Mouse (Mus musculus): ENCODE results near the gene Pxn. TPM values are rescaled to one million over a fixed set of nuclear protein-coding genes. Genes with fewer than 3 reads are reported as not detected.
"Not testable (repeated sequence)": the region's sequence is repeated elsewhere in the genome, so short reads cannot be mapped to it uniquely, and the experiment has no call there.

Pxn gene
- polyA plus RNA-seq, 1 experiment from 2014 or later: 14.4 TPM

- Histone ChIP-seq H3K4me2 (peak overlapping the region; percentile 76), H3K9me3 (replicated peaks; ENCODE audit: control insufficient read depth, low read length) (no peaks in the 10 kb centered on the region), H3K27ac (ENCODE audit: low read depth, low read length) (peak overlapping the region; percentile 100), H3K9ac (ENCODE audit: low read depth, low read length) (peak overlapping the region; percentile 89), H3K4me3 (ENCODE audit: low read depth, low read length) (peak overlapping the region; percentile 37), H3K36me3 (ENCODE audit: control insufficient read depth, insufficient read depth, low read length) (no peaks in the 10 kb centered on the region), H3K4me1 (ENCODE audit: control insufficient read depth, insufficient read depth, low read length) (peaks cover 10% of the 10 kb centered on the region), H3K27me3 (ENCODE audit: control insufficient read depth, insufficient read depth, low read length) (no peaks in the 10 kb centered on the region)
- 0% methylated on average over 50 of the region's 50 CpGs for WGBS (ENCODE audit: insufficient replicate concordance)
- peak; percentile 81 for ATAC-seq (replicated peaks; ENCODE audit: insufficient number of reproducible peaks, low FRiP score, low TSS enrichment)
Observed at GRCm38 (mm10) chr5:115489699-115490637, 16.5 kb upstream of the Pxn start.

- H3K4me3 ChIP-seq (ENCODE audit: low read depth, low read length): no peak overlapping the region
- H3K4me2 ChIP-seq: peak overlapping the region; percentile 33
Observed at GRCm38 (mm10) chr5:115490638-115491000, 15.9 kb upstream of the Pxn start.

DNA sequence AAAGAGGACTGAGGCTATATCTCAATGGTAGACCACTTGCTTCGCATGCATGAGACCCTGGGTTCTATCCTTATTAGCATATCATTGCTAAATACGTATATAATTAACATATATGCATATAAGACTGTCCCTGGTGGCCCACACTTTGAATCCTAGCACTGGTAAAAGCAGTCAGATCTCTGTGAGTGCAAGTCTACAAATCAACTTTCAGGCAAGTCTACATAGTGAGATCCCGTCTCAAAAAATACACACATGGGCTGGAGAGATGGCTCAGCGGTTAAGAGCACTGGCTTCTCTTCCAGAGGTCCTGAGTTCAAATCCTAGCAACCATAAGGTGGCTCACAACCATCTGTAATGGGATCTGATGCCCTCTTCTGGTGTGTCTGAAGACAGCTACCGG, 15.4 kb upstream of the Pxn start:
- Histone ChIP-seq H3K4me3 (ENCODE audit: low read depth, low read length) (no peak overlapping the region), H3K4me2 (peak overlapping the region; percentile 71), H3K36me3 (ENCODE audit: control insufficient read depth, insufficient read depth, low read length) (no peaks in the 10 kb centered on the region), H3K4me1 (ENCODE audit: control insufficient read depth, insufficient read depth, low read length) (peaks cover 10% of the 10 kb centered on the region), H3K27ac (ENCODE audit: low read depth, low read length) (no peak overlapping the region), H3K27me3 (ENCODE audit: control insufficient read depth, insufficient read depth, low read length) (no peaks in the 10 kb centered on the region), H3K9ac (ENCODE audit: low read depth, low read length) (no peak overlapping the region), H3K9me3 (replicated peaks; ENCODE audit: control insufficient read depth, low read length) (no peaks in the 10 kb centered on the region)
- 29% methylated on average over 5 of the region's 5 CpGs for WGBS (ENCODE audit: insufficient replicate concordance)
- no peak for ATAC-seq (replicated peaks; ENCODE audit: insufficient number of reproducible peaks, low FRiP score, low TSS enrichment)

More at GRCm38 (mm10) chr5:115490638-115491000, 15.9 kb upstream of the Pxn start:
- Histone ChIP-seq H3K4me1 (ENCODE audit: control insufficient read depth, insufficient read depth, low read length) (peaks cover 10% of the 10 kb centered on the region), H3K27ac (ENCODE audit: low read depth, low read length) (no peak overlapping the region; the same call in 1 of the 2 replicates), H3K9ac (ENCODE audit: low read depth, low read length) (no peak overlapping the region), H3K9me3 (replicated peaks; ENCODE audit: control insufficient read depth, low read length) (no peaks in the 10 kb centered on the region), H3K36me3 (ENCODE audit: control insufficient read depth, insufficient read depth, low read length) (no peaks in the 10 kb centered on the region), H3K27me3 (ENCODE audit: control insufficient read depth, insufficient read depth, low read length) (no peaks in the 10 kb centered on the region)
- no peak for ATAC-seq (replicated peaks; ENCODE audit: insufficient number of reproducible peaks, low FRiP score, low TSS enrichment)
- 15% methylated on average over 8 of the region's 8 CpGs for WGBS (ENCODE audit: insufficient replicate concordance)

- H3K36me3 ChIP-seq (ENCODE audit: control insufficient read depth, insufficient read depth, low read length): no peaks in the 10 kb centered on the region
- peaks cover 10% of the 10 kb centered on the region for H3K4me1 ChIP-seq (ENCODE audit: control insufficient read depth, insufficient read depth, low read length)
- peak overlapping the region; percentile 56; the same call in 1 of the 2 replicates for H3K9ac ChIP-seq (ENCODE audit: low read depth, low read length)
- 0 out of 2 replicates have a peak overlapping the region, but pooled peaks have one; percentile 3 for H3K27ac ChIP-seq (ENCODE audit: low read depth, low read length)
- H3K27me3 ChIP-seq (ENCODE audit: control insufficient read depth, insufficient read depth, low read length): no peaks in the 10 kb centered on the region
- no peak for ATAC-seq (replicated peaks; ENCODE audit: insufficient number of reproducible peaks, low FRiP score, low TSS enrichment)
- H3K4me2 ChIP-seq: peak overlapping the region; percentile 71
- peak overlapping the region; percentile 34 for H3K4me3 ChIP-seq (ENCODE audit: low read depth, low read length)
- H3K9me3 ChIP-seq (replicated peaks; ENCODE audit: control insufficient read depth, low read length): no peaks in the 10 kb centered on the region
- WGBS (ENCODE audit: insufficient replicate concordance): 4% methylated on average over 28 of the region's 28 CpGs
Observed at GRCm38 (mm10) chr5:115491771-115492322, 14.6 kb upstream of the Pxn start.

- Histone ChIP-seq H3K36me3 (ENCODE audit: control insufficient read depth, insufficient read depth, low read length) (no peaks in the 10 kb centered on the region), H3K4me3 (ENCODE audit: low read depth, low read length) (no peak overlapping the region), H3K4me1 (ENCODE audit: control insufficient read depth, insufficient read depth, low read length) (peaks cover 10% of the 10 kb centered on the region), H3K9ac (ENCODE audit: low read depth, low read length) (no peak overlapping the region), H3K27me3 (ENCODE audit: control insufficient read depth, insufficient read depth, low read length) (no peaks in the 10 kb centered on the region), H3K27ac (ENCODE audit: low read depth, low read length) (no peak overlapping the region), H3K9me3 (replicated peaks; ENCODE audit: control insufficient read depth, low read length) (no peaks in the 10 kb centered on the region), H3K4me2 (no peak overlapping the region)
- ATAC-seq (replicated peaks; ENCODE audit: insufficient number of reproducible peaks, low FRiP score, low TSS enrichment): no peak
- 71% methylated on average over 6 of the region's 6 CpGs for WGBS (ENCODE audit: insufficient replicate concordance)
Observed at GRCm38 (mm10) chr5:115492711-115493335, 13.7 kb upstream of the Pxn start.

- ATAC-seq (replicated peaks; ENCODE audit: insufficient number of reproducible peaks, low FRiP score, low TSS enrichment): no peak
- H3K36me3 ChIP-seq (ENCODE audit: control insufficient read depth, insufficient read depth, low read length): no peaks in the 10 kb centered on the region
- H3K4me2 ChIP-seq: no peak overlapping the region
- no peak overlapping the region for H3K4me3 ChIP-seq (ENCODE audit: low read depth, low read length)
- H3K27ac ChIP-seq (ENCODE audit: low read depth, low read length): 0 out of 2 replicates have a peak overlapping the region, but pooled peaks have one; percentile 1
- no peak overlapping the region for H3K9ac ChIP-seq (ENCODE audit: low read depth, low read length)
- WGBS (ENCODE audit: insufficient replicate concordance): 41% methylated on average over 5 of the region's 5 CpGs
- peaks cover 10% of the 10 kb centered on the region for H3K4me1 ChIP-seq (ENCODE audit: control insufficient read depth, insufficient read depth, low read length)
- no peaks in the 10 kb centered on the region for H3K27me3 ChIP-seq (ENCODE audit: control insufficient read depth, insufficient read depth, low read length)
- H3K9me3 ChIP-seq (replicated peaks; ENCODE audit: control insufficient read depth, low read length): no peaks in the 10 kb centered on the region
Observed at GRCm38 (mm10) chr5:115493441-115493840, 13.0 kb upstream of the Pxn start.

GRCm38 (mm10) chr5:115495618-115496017, 10.9 kb upstream of the Pxn start:
- WGBS (ENCODE audit: insufficient replicate concordance): 88% methylated on average over 3 of the region's 3 CpGs

GRCm38 (mm10) chr5:115497033-115497432, 9.4 kb upstream of the Pxn start:
- ATAC-seq (replicated peaks; ENCODE audit: insufficient number of reproducible peaks, low FRiP score, low TSS enrichment): no peak
- WGBS (ENCODE audit: insufficient replicate concordance): 68% methylated on average over 7 of the region's 7 CpGs
- Histone ChIP-seq H3K27me3 (ENCODE audit: control insufficient read depth, insufficient read depth, low read length) (no peaks in the 10 kb centered on the region), H3K27ac (ENCODE audit: low read depth, low read length) (no peak overlapping the region), H3K9ac (ENCODE audit: low read depth, low read length) (no peak overlapping the region), H3K36me3 (ENCODE audit: control insufficient read depth, insufficient read depth, low read length) (no peaks in the 10 kb centered on the region), H3K4me1 (ENCODE audit: control insufficient read depth, insufficient read depth, low read length) (peaks cover 2% of the 10 kb centered on the region), H3K9me3 (replicated peaks; ENCODE audit: control insufficient read depth, low read length) (no peaks in the 10 kb centered on the region), H3K4me3 (ENCODE audit: low read depth, low read length) (no peak overlapping the region), H3K4me2 (no peak overlapping the region)

More at GRCm38 (mm10) chr5:115495618-115496017, 10.9 kb upstream of the Pxn start:
- not testable (repeated sequence) for H3K9ac ChIP-seq (ENCODE audit: low read depth, low read length); H3K4me1 ChIP-seq (ENCODE audit: control insufficient read depth, insufficient read depth, low read length); H3K27me3 ChIP-seq (ENCODE audit: control insufficient read depth, insufficient read depth, low read length); H3K36me3 ChIP-seq (ENCODE audit: control insufficient read depth, insufficient read depth, low read length); ATAC-seq (replicated peaks; ENCODE audit: insufficient number of reproducible peaks, low FRiP score, low TSS enrichment); H3K4me2 ChIP-seq; H3K4me3 ChIP-seq (ENCODE audit: low read depth, low read length); H3K9me3 ChIP-seq (replicated peaks; ENCODE audit: control insufficient read depth, low read length); H3K27ac ChIP-seq (ENCODE audit: low read depth, low read length)

Data from heart, embryonic 11.5 days (tissue).